Mouse (Mus musculus): ENCODE results near the gene Mapk3. TPM values are rescaled to one million over a fixed set of nuclear protein-coding genes. Genes with fewer than 3 reads are reported as not detected.

Gene Mapk3
- total and polyA plus RNA-seq, 2 experiments from 2014 or later = 120 to 145 TPM

DNA sequence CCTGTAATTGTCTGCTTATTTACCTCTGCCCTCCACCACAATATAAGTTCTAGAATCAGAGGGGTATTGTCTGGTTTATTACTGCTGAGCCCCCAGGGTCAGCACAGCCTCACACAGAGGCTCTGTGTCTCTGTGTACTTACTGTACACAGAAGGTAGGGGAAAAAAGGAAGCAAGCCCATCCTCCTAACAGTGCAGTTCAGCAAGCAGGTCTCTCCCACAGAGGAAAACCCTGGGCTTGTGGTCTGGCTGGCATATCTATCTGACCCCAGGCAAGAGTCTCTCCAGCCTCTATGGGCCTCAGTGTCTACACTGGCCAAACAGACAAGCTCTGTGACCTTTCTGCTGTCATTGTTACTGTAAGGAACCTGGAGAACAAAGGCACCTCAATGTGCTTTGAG lies 44.4 kb downstream of the Mapk3 start:
- Histone ChIP-seq H3K36me3 (ENCODE audit: insufficient read depth, low read length) (peaks cover 4% of the 10 kb centered on the region; the same call in 1 of the 2 replicates), H3K4me3 (ENCODE audit: low read depth, low read length) (no peak overlapping the region), H3K9me3 (ENCODE audit: low read length) (no peaks in the 10 kb centered on the region), H3K9ac (replicated peaks; ENCODE audit: low read length, poor library complexity, severe bottlenecking) (no peak overlapping the region), H3K4me2 (ENCODE audit: low read depth, low read length, poor library complexity, severe bottlenecking) (no peak overlapping the region), H3K27ac (ENCODE audit: low read depth, low read length) (no peak overlapping the region), H3K4me1 (ENCODE audit: insufficient read depth, low read length) (peaks cover 14% of the 10 kb centered on the region), H3K27me3 (ENCODE audit: insufficient read depth, low read length) (no peaks in the 10 kb centered on the region)
- ATAC-seq (ENCODE audit: low FRiP score) = no peak
- TF ChIP-seq CTCF (IDR thresholded peaks at IDR 0.05) = no peak
- no peak for DNase-seq (ENCODE audit: low spot score)

DNA sequence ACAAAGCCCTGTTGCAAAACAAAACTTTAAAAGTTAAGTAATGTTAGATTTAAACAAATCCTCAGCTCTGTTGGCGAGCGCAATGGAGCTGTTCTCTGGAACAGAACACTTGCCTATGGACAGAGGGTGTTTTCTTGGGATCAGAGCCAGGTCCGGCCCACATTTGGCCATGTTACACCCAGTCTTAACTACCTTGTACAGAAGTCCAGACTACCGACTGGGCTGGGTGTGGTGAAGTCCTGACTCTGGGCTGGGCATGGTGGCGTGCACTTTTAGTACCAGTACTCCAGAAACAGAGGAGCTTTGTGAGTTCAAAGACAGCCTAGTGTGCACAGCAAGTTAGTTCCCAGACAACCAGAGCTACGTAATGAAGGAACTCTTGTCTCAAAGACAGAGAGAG lies 47.6 kb downstream of the Mapk3 start:
- TF ChIP-seq CTCF (IDR thresholded peaks at IDR 0.05) = no peak
- Histone ChIP-seq H3K9me3 (ENCODE audit: low read length) (no peaks in the 10 kb centered on the region), H3K27ac (ENCODE audit: low read depth, low read length) (no peak overlapping the region), H3K27me3 (ENCODE audit: insufficient read depth, low read length) (no peaks in the 10 kb centered on the region), H3K36me3 (ENCODE audit: insufficient read depth, low read length) (peaks cover 4% of the 10 kb centered on the region; the same call in 1 of the 2 replicates), H3K9ac (replicated peaks; ENCODE audit: low read length, poor library complexity, severe bottlenecking) (no peak overlapping the region), H3K4me2 (ENCODE audit: low read depth, low read length, poor library complexity, severe bottlenecking) (no peak overlapping the region), H3K4me1 (ENCODE audit: insufficient read depth, low read length) (peaks cover 6% of the 10 kb centered on the region; the same call in 1 of the 2 replicates), H3K4me3 (ENCODE audit: low read depth, low read length) (no peak overlapping the region)
- no peak for ATAC-seq (ENCODE audit: low FRiP score)
- no peak for DNase-seq (ENCODE audit: low spot score)
- WGBS = 88% methylated on average over 6 of the region's 6 CpGs

DNA sequence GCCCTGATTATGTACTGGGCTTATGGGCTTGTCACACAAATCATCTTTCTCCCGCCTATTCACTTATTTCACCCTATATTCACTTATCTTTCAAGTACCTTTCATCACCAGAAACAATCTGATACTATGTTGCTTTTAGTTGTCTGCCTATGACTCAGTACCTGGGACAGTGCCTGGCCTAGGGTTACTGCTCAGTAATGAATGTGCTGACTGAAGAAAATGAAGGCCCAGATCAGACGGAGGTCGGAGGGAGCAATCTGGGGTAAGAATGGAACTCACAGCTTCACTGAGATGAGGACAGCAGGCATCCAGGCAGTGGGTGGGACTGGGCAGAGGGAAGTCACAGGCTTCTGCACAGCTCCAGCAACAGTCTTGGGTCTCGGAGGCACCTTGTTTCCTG lies 48.0 kb downstream of the Mapk3 start:
- H3K9me3 ChIP-seq (ENCODE audit: low read length) = no peaks in the 10 kb centered on the region
- DNase-seq (ENCODE audit: low spot score) (no peak), ATAC-seq (ENCODE audit: low FRiP score) (no peak)
- 82% methylated on average over 4 of the region's 4 CpGs for WGBS
- no peak overlapping the region for H3K9ac ChIP-seq (replicated peaks; ENCODE audit: low read length, poor library complexity, severe bottlenecking)
- H3K36me3 ChIP-seq (ENCODE audit: insufficient read depth, low read length) = peaks cover 4% of the 10 kb centered on the region; the same call in 1 of the 2 replicates
- no peaks in the 10 kb centered on the region for H3K27me3 ChIP-seq (ENCODE audit: insufficient read depth, low read length)
- no peak overlapping the region for H3K4me3 ChIP-seq (ENCODE audit: low read depth, low read length)
- H3K4me1 ChIP-seq (ENCODE audit: insufficient read depth, low read length) = peaks cover 6% of the 10 kb centered on the region; the same call in 1 of the 2 replicates
- no peak overlapping the region for H3K27ac ChIP-seq (ENCODE audit: low read depth, low read length)
- TF ChIP-seq CTCF (IDR thresholded peaks at IDR 0.05) = no peak
- H3K4me2 ChIP-seq (ENCODE audit: low read depth, low read length, poor library complexity, severe bottlenecking) = no peak overlapping the region

GRCm38 (mm10) chr7:126808703-126809455 lies 49.5 kb downstream of the Mapk3 start:
- H3K36me3 ChIP-seq (ENCODE audit: insufficient read depth, low read length) = no peaks in the 10 kb centered on the region; the same call in 1 of the 2 replicates
- TF ChIP-seq CTCF (IDR thresholded peaks at IDR 0.05) = peak; percentile 29; the same call in 1 of the 2 replicates

GRCm38 (mm10) chr7:126809723-126810369 lies 50.4 kb downstream of the Mapk3 start:
- 69% methylated on average over 5 of the region's 5 CpGs for WGBS
- no peak for ATAC-seq (ENCODE audit: low FRiP score)
- no peak for TF ChIP-seq CTCF (IDR thresholded peaks at IDR 0.05)
- H3K9ac ChIP-seq (replicated peaks; ENCODE audit: low read length, poor library complexity, severe bottlenecking) = no peak overlapping the region
- H3K4me2 ChIP-seq (ENCODE audit: low read depth, low read length, poor library complexity, severe bottlenecking) = peak overlapping the region; percentile 83
- H3K27me3 ChIP-seq (ENCODE audit: insufficient read depth, low read length) = no peaks in the 10 kb centered on the region
- H3K4me1 ChIP-seq (ENCODE audit: insufficient read depth, low read length) = peaks cover 6% of the 10 kb centered on the region; the same call in 1 of the 2 replicates
- no peaks in the 10 kb centered on the region; the same call in 1 of the 2 replicates for H3K36me3 ChIP-seq (ENCODE audit: insufficient read depth, low read length)
- H3K4me3 ChIP-seq (ENCODE audit: low read depth, low read length) = no peak overlapping the region
- H3K27ac ChIP-seq (ENCODE audit: low read depth, low read length) = no peak overlapping the region
- no peak for DNase-seq (ENCODE audit: low spot score)
- H3K9me3 ChIP-seq (ENCODE audit: low read length) = no peaks in the 10 kb centered on the region

More at GRCm38 (mm10) chr7:126808703-126809455, 49.5 kb downstream of the Mapk3 start:
- peaks cover 6% of the 10 kb centered on the region; the same call in 1 of the 2 replicates for H3K4me1 ChIP-seq (ENCODE audit: insufficient read depth, low read length)
- WGBS = under 1% methylated on average over 38 of the region's 43 CpGs
- peak overlapping the region; percentile 73 for H3K4me3 ChIP-seq (ENCODE audit: low read depth, low read length)
- H3K27ac ChIP-seq (ENCODE audit: low read depth, low read length) = peak overlapping the region; percentile 73
- ATAC-seq (ENCODE audit: low FRiP score) = peak; percentile 93
- DNase-seq (ENCODE audit: low spot score) = peak; percentile 94
- no peaks in the 10 kb centered on the region for H3K9me3 ChIP-seq (ENCODE audit: low read length)
- peak overlapping the region; percentile 83 for H3K4me2 ChIP-seq (ENCODE audit: low read depth, low read length, poor library complexity, severe bottlenecking)
- peak overlapping the region; percentile 72 for H3K9ac ChIP-seq (replicated peaks; ENCODE audit: low read length, poor library complexity, severe bottlenecking)
- no peaks in the 10 kb centered on the region for H3K27me3 ChIP-seq (ENCODE audit: insufficient read depth, low read length)

Other genes starting within 250 kb of the Mapk3 start
- gene Eif3c, start 193.2 kb upstream of the Mapk3 start, total RNA-seq (2014; rRNA removed) = 111 and 123 TPM in 2 replicates
- 179 and 213 TPM in 2 replicates for gene Eif3c, start 193.2 kb upstream of the Mapk3 start, polyA plus RNA-seq (2015; fragmentation: Nextera tagmentation; extraction: Ambion mirVana)
- gene Apobr, start 174.7 kb upstream of the Mapk3 start, total RNA-seq (2014; rRNA removed) = 0.38 TPM in 1 of 2 replicates, not detected in the other
- 0.58 and 0.82 TPM in 2 replicates for gene Apobr, start 174.7 kb upstream of the Mapk3 start, polyA plus RNA-seq (2015; fragmentation: Nextera tagmentation; extraction: Ambion mirVana)
- 32.1 and 38.9 TPM in 2 replicates for gene Cln3, start 173.8 kb upstream of the Mapk3 start, total RNA-seq (2014; rRNA removed)
- 23.9 and 31.2 TPM in 2 replicates for gene Cln3, start 173.8 kb upstream of the Mapk3 start, polyA plus RNA-seq (2015; fragmentation: Nextera tagmentation; extraction: Ambion mirVana)
- gene Il27, start 164.7 kb upstream of the Mapk3 start, total RNA-seq (2014; rRNA removed) = not detected in 2 replicates
- not detected in 2 replicates for gene Il27, start 164.7 kb upstream of the Mapk3 start, polyA plus RNA-seq (2015; fragmentation: Nextera tagmentation; extraction: Ambion mirVana)
- 5.7 and 9.9 TPM in 2 replicates for gene Nupr1, start 128.7 kb upstream of the Mapk3 start, total RNA-seq (2014; rRNA removed)
- 16.9 and 21.4 TPM in 2 replicates for gene Nupr1, start 128.7 kb upstream of the Mapk3 start, polyA plus RNA-seq (2015; fragmentation: Nextera tagmentation; extraction: Ambion mirVana)
- gene Sgf29, start 110.3 kb upstream of the Mapk3 start, total RNA-seq (2014; rRNA removed) = 44.4 and 46.6 TPM in 2 replicates
- gene Sgf29, start 110.3 kb upstream of the Mapk3 start, polyA plus RNA-seq (2015; fragmentation: Nextera tagmentation; extraction: Ambion mirVana) = 48.0 and 56.0 TPM in 2 replicates
- gene Sult1a1, start 83.2 kb upstream of the Mapk3 start, total RNA-seq (2014; rRNA removed) = 18.4 and 21.1 TPM in 2 replicates
- gene Sult1a1, start 83.2 kb upstream of the Mapk3 start, polyA plus RNA-seq (2015; fragmentation: Nextera tagmentation; extraction: Ambion mirVana) = 17.5 and 18.8 TPM in 2 replicates
- gene Bola2, start 64.2 kb upstream of the Mapk3 start, total RNA-seq (2014; rRNA removed) = 50.2 and 160 TPM in 2 replicates
- 143 and 146 TPM in 2 replicates for gene Bola2, start 64.2 kb upstream of the Mapk3 start, polyA plus RNA-seq (2015; fragmentation: Nextera tagmentation; extraction: Ambion mirVana)
- 21.7 and 25.0 TPM in 2 replicates for gene Slx1b, start 63.8 kb upstream of the Mapk3 start, total RNA-seq (2014; rRNA removed)
- gene Slx1b, start 63.8 kb upstream of the Mapk3 start, polyA plus RNA-seq (2015; fragmentation: Nextera tagmentation; extraction: Ambion mirVana) = 10.9 and 11.1 TPM in 2 replicates
- gene Coro1a, start 51.8 kb upstream of the Mapk3 start, total RNA-seq (2014; rRNA removed) = 87.1 and 98.9 TPM in 2 replicates
- gene Coro1a, start 51.8 kb upstream of the Mapk3 start, polyA plus RNA-seq (2015; fragmentation: Nextera tagmentation; extraction: Ambion mirVana) = 93.4 and 105 TPM in 2 replicates
- gene Gdpd3, start 6.7 kb downstream of the Mapk3 start, total RNA-seq (2014; rRNA removed) = 0.66 TPM in 1 of 2 replicates, not detected in the other
- 1.3 TPM in 2 replicates for gene Gdpd3, start 6.7 kb downstream of the Mapk3 start, polyA plus RNA-seq (2015; fragmentation: Nextera tagmentation; extraction: Ambion mirVana)
- 196 and 209 TPM in 2 replicates for gene Ypel3, start 17.4 kb downstream of the Mapk3 start, total RNA-seq (2014; rRNA removed)
- 219 and 235 TPM in 2 replicates for gene Ypel3, start 17.4 kb downstream of the Mapk3 start, polyA plus RNA-seq (2015; fragmentation: Nextera tagmentation; extraction: Ambion mirVana)
- gene Tbx6, start 21.9 kb downstream of the Mapk3 start, total RNA-seq (2014; rRNA removed) = 0.16 and 1.1 TPM in 2 replicates
- gene Tbx6, start 21.9 kb downstream of the Mapk3 start, polyA plus RNA-seq (2015; fragmentation: Nextera tagmentation; extraction: Ambion mirVana) = 0.21 and 0.38 TPM in 2 replicates
- 107 and 137 TPM in 2 replicates for gene Ppp4c, start 32.9 kb downstream of the Mapk3 start, total RNA-seq (2014; rRNA removed)
- gene Ppp4c, start 32.9 kb downstream of the Mapk3 start, polyA plus RNA-seq (2015; fragmentation: Nextera tagmentation; extraction: Ambion mirVana) = 127 and 135 TPM in 2 replicates
- 52.5 and 60.2 TPM in 2 replicates for gene Fam57b, start 38.1 kb downstream of the Mapk3 start, total RNA-seq (2014; rRNA removed)
- gene Fam57b, start 38.1 kb downstream of the Mapk3 start, polyA plus RNA-seq (2015; fragmentation: Nextera tagmentation; extraction: Ambion mirVana) = 56.3 and 57.1 TPM in 2 replicates
- gene 4930451I11Rik, start 72.0 kb downstream of the Mapk3 start, total RNA-seq (2014; rRNA removed) = not detected in 2 replicates
- 1.1 TPM in 1 of 2 replicates, not detected in the other for gene 4930451I11Rik, start 72.0 kb downstream of the Mapk3 start, polyA plus RNA-seq (2015; fragmentation: Nextera tagmentation; extraction: Ambion mirVana)
- gene Doc2a, start 87.8 kb downstream of the Mapk3 start, total RNA-seq (2014; rRNA removed) = 53.8 and 64.1 TPM in 2 replicates
- 36.3 and 41.2 TPM in 2 replicates for gene Doc2a, start 87.8 kb downstream of the Mapk3 start, polyA plus RNA-seq (2015; fragmentation: Nextera tagmentation; extraction: Ambion mirVana)
- 6.6 and 10.0 TPM in 2 replicates for gene Hirip3, start 102.4 kb downstream of the Mapk3 start, total RNA-seq (2014; rRNA removed)
- gene Hirip3, start 102.4 kb downstream of the Mapk3 start, polyA plus RNA-seq (2015; fragmentation: Nextera tagmentation; extraction: Ambion mirVana) = 12.2 and 16.3 TPM in 2 replicates
- 55.0 and 60.3 TPM in 2 replicates for gene Ino80e, start 102.8 kb downstream of the Mapk3 start, total RNA-seq (2014; rRNA removed)
- 87.8 and 93.5 TPM in 2 replicates for gene Ino80e, start 102.8 kb downstream of the Mapk3 start, polyA plus RNA-seq (2015; fragmentation: Nextera tagmentation; extraction: Ambion mirVana)
- gene Taok2, start 125.1 kb downstream of the Mapk3 start, total RNA-seq (2014; rRNA removed) = 143 and 160 TPM in 2 replicates
- gene Taok2, start 125.1 kb downstream of the Mapk3 start, polyA plus RNA-seq (2015; fragmentation: Nextera tagmentation; extraction: Ambion mirVana) = 45.3 and 47.3 TPM in 2 replicates
- 22.8 and 24.7 TPM in 2 replicates for gene Tmem219, start 163.3 kb downstream of the Mapk3 start, total RNA-seq (2014; rRNA removed)
- gene Tmem219, start 163.3 kb downstream of the Mapk3 start, polyA plus RNA-seq (2015; fragmentation: Nextera tagmentation; extraction: Ambion mirVana) = 36.4 and 38.2 TPM in 2 replicates
- gene Kctd13, start 169.3 kb downstream of the Mapk3 start, total RNA-seq (2014; rRNA removed) = 129 and 150 TPM in 2 replicates
- gene Kctd13, start 169.3 kb downstream of the Mapk3 start, polyA plus RNA-seq (2015; fragmentation: Nextera tagmentation; extraction: Ambion mirVana) = 166 and 167 TPM in 2 replicates
- gene Asphd1, start 190.0 kb downstream of the Mapk3 start, total RNA-seq (2014; rRNA removed) = 32.3 and 44.5 TPM in 2 replicates
- 16.2 and 17.6 TPM in 2 replicates for gene Asphd1, start 190.0 kb downstream of the Mapk3 start, polyA plus RNA-seq (2015; fragmentation: Nextera tagmentation; extraction: Ambion mirVana)
- gene Sez6l2, start 191.0 kb downstream of the Mapk3 start, total RNA-seq (2014; rRNA removed) = 235 and 283 TPM in 2 replicates
- gene Sez6l2, start 191.0 kb downstream of the Mapk3 start, polyA plus RNA-seq (2015; fragmentation: Nextera tagmentation; extraction: Ambion mirVana) = 66.2 and 72.8 TPM in 2 replicates
- gene Cdipt, start 216.3 kb downstream of the Mapk3 start, total RNA-seq (2014; rRNA removed) = 193 and 244 TPM in 2 replicates
- 142 and 157 TPM in 2 replicates for gene Cdipt, start 216.3 kb downstream of the Mapk3 start, polyA plus RNA-seq (2015; fragmentation: Nextera tagmentation; extraction: Ambion mirVana)
- not detected in 2 replicates for gene Cdiptos, start 216.5 kb downstream of the Mapk3 start, total RNA-seq (2014; rRNA removed)
- 0.72 and 0.79 TPM in 2 replicates for gene Cdiptos, start 216.5 kb downstream of the Mapk3 start, polyA plus RNA-seq (2015; fragmentation: Nextera tagmentation; extraction: Ambion mirVana)

All from midbrain, postnatal 0 days (tissue).